Mouse (Mus musculus) liver, postnatal 0 days (tissue): ENCODE data around the gene Nanos1. TPM values are rescaled to one million over a fixed set of nuclear protein-coding genes. Genes with fewer than 3 reads are reported as not detected.

Source experiments
- ATAC-seq: fragments of 200-750 bp; cut with Nextera tagmentation; 2 replicates; pipeline ENCODE4 v1.8.0; 2017; ENCODE audit warnings: mild to moderate bottlenecking, moderate library complexity
- DNase-seq: peaks from one replicate; pipeline ENCODE4 v3.0.0-alpha.2; 2016
- H3K27ac ChIP-seq: fragments of 300-500 bp; sonication (generic); 2 replicates; pipeline ENCODE4 v1.5.1; 2014; ENCODE audit warnings: antibody characterized with exemption, moderate library complexity, mild to moderate bottlenecking, low read depth
- H3K27me3 ChIP-seq: fragments of 300-500 bp; sonication (generic); 2 replicates; pipeline ENCODE4 v1.6.1; 2014; ENCODE audit warnings: low read length, control low read depth, mixed read lengths; ENCODE audit not compliant: insufficient read depth
- H3K36me3 ChIP-seq: fragments of 300-500 bp; sonication (generic); replicated peaks from 2 replicates; pipeline ENCODE4 v1.6.1; 2014; ENCODE audit warnings: mild to moderate bottlenecking, control low read depth, low read length, moderate library complexity, mixed read lengths; ENCODE audit not compliant: insufficient read depth
- H3K4me1 ChIP-seq: fragments of 300-500 bp; sonication (generic); 2 replicates; pipeline ENCODE4 v1.6.1; 2014; ENCODE audit warnings: antibody characterized with exemption, mild to moderate bottlenecking, control low read depth; ENCODE audit not compliant: insufficient read depth
- H3K4me2 ChIP-seq: fragments of 300-500 bp; sonication (generic); 2 replicates; pipeline ENCODE4 v1.6.1; 2014; ENCODE audit warnings: low read depth, mild to moderate bottlenecking, low read length, moderate library complexity, mixed read lengths
- H3K4me3 ChIP-seq: fragments of 300-500 bp; sonication (generic); 2 replicates; pipeline ENCODE4 v1.5.1; 2014; ENCODE audit warnings: low read depth, low read length
- H3K9ac ChIP-seq: fragments of 300-500 bp; sonication (generic); replicated peaks from 2 replicates; pipeline ENCODE4 v1.6.1; 2014; ENCODE audit warnings: mild to moderate bottlenecking, moderate library complexity
- H3K9me3 ChIP-seq: fragments of 300-500 bp; sonication (generic); 2 replicates; pipeline ENCODE4 v1.6.1; 2016; ENCODE audit warnings: mild to moderate bottlenecking, control low read depth, low read length, mixed read lengths
- CTCF ChIP-seq: sonication (generic); IDR thresholded peaks from 2 replicates; pipeline ENCODE4 v1.5.1; 2016; ENCODE audit warnings: antibody characterized with exemption, low read depth
- EP300 ChIP-seq: IDR thresholded peaks from 2 replicates; pipeline ENCODE4 v1.6.1; 2016; ENCODE audit warnings: antibody characterized with exemption, low read depth, mild to moderate bottlenecking
- WGBS: fragments of 180-500 bp; shearing (Covaris S2); extraction: QIAGEN DNeasy Blood & Tissue Kit; methylation state at CpG from one replicate; pipeline ENCODE4 v1.1.7; 2014; ENCODE audit not compliant: insufficient replicate concordance; 5-methylcytosine and 5-hydroxymethylcytosine counted together
- polyA plus RNA-seq: library from polyadenylated mRNA; unstranded; fragments of >200 nt; fragmentation: Nextera tagmentation; extraction: Ambion mirVana; gene quantifications from 2 replicates; pipeline ENCODE4 v1.2.1, GENCODE M21; 2015

Nanos1 gene
- polyA plus RNA-seq, 1 experiment from 2014 or later, result 0.46 TPM

DNA sequence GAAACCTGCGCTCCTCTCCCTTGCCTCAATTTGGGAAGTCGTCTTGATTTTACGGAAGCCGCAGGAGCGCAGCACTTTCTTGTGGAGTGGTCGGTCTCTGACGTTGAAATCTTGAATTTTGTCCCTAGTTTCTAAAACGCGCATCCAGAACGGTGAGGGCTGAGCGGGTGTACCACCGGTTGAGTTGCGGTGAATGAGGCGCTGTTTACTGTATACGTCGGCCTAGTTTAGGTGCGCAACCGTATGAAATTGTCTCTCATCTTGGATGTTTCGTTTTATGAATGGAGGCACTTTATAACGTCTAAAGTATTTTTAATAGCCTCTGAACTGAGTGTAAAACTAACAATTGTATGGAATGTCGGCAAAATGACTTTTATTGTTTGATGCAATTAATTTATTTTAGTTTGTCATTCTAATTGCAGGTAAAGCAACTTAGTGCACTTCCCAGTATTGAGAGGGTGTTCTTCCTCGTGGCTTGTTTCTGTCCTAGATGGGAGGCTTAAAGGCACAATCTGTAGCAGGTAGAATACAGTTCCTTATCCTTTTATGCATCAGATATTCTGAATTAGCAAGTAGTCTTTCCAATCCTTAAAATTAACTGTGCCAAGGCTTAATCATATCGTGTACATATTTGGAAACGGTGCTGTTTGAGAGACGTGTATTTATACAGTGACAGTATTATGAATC, 1.5 kb downstream of the Nanos1 start:
- WGBS, result 6% methylated on average over 25 of the region's 25 CpGs
- H3K4me1 ChIP-seq, result peaks cover 17% of the 10 kb centered on the region
- peak overlapping the region; percentile 100 for H3K4me2 ChIP-seq
- peaks cover 13% of the 10 kb centered on the region for H3K36me3 ChIP-seq
- peaks cover 7% of the 10 kb centered on the region; the same call in 1 of the 2 replicates for H3K27me3 ChIP-seq
- H3K4me3 ChIP-seq, result peak overlapping the region; percentile 78
- H3K9me3 ChIP-seq, result no peaks in the 10 kb centered on the region
- ATAC-seq, result no peak
- TF ChIP-seq CTCF, result no peak
- TF ChIP-seq EP300, result no peak
- peak overlapping the region; percentile 58; the same call in 1 of the 2 replicates for H3K9ac ChIP-seq
- no peak overlapping the region for H3K27ac ChIP-seq
- no peak for DNase-seq

DNA sequence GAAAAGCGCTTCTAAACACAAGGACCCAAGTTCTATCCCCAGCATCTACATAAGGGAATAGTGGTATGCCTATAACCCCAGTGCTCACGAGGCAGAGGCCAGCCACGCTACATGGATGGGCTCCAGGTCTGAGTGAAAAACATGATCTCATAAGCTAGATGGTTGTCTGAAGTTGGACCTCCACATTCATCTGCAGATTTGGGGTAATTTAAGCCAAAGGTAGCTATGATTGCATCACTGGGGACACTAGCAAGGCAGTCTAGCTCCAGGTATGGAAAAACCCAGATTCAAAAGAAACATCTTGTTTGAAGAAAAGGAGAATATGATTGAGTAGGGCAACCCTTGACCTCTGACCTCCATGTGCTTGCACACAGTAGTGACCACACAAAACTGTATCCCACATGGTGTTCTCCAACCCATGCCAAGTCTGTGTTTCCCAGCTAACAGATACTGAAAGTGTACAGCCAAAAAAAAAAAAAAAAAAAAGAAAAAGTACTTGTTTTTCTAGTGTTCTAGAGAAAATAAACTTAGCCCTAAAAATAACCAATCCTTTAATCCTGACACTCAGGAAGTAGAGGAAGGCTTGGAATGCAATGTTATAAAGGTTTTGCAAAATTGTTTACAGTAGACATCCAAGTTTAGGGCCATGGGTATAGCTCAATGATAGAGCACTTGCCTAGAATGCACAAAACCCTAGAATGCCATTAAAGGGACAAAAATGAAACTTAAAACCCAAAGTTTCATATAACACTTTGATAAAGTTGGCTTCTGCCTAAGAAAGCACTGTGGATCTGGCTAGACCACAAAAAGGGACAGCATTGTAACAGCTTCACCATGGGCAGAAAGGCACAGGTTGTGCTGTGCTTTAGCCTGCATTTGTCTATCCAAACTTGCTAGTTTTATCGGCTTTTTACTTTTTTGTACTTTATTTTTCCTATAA, 3.4 kb downstream of the Nanos1 start:
- ATAC-seq (no peak), DNase-seq (no peak)
- no peak overlapping the region for H3K4me2 ChIP-seq

DNA sequence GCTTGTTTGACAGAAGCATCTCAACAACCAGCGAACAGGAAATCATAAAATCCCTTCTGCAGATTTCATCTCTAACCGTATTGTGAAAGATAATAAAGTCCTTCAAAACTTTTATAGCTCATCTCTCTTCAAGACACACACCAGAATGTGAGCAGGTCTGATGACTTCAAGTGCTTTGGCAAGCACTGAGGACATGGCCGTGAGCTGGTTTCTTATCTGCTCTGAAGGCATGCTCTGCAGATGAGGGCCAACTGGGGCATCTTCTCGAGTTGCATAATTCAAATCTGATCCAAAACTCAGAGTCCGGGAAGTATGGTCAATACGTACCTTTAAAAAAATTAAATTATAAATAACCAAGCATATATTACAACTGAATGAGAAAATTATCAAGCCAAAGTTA, 17.6 kb downstream of the Nanos1 start:
- H3K36me3 ChIP-seq, result peaks cover 83% of the 10 kb centered on the region
- H3K27me3 ChIP-seq, result no peaks in the 10 kb centered on the region
- no peak overlapping the region for H3K9ac ChIP-seq
- TF ChIP-seq CTCF, result no peak
- no peak for TF ChIP-seq EP300
- DNase-seq, result no peak
- no peaks in the 10 kb centered on the region for H3K9me3 ChIP-seq
- H3K4me1 ChIP-seq, result no peaks in the 10 kb centered on the region
- WGBS, result 80% methylated on average over 6 of the region's 6 CpGs
- no peak overlapping the region for H3K4me3 ChIP-seq
- no peak overlapping the region for H3K4me2 ChIP-seq
- no peak overlapping the region for H3K27ac ChIP-seq
- ATAC-seq, result no peak

More for the DNA sequence above, 3.4 kb downstream of the Nanos1 start:
- Histone ChIP-seq H3K4me1 (peaks cover 17% of the 10 kb centered on the region), H3K27me3 (peaks cover 6% of the 10 kb centered on the region; the same call in 1 of the 2 replicates), H3K9me3 (no peaks in the 10 kb centered on the region), H3K4me3 (no peak overlapping the region), H3K36me3 (peaks cover 33% of the 10 kb centered on the region), H3K9ac (no peak overlapping the region), H3K27ac (no peak overlapping the region)
- 85% methylated on average over 4 of the region's 4 CpGs for WGBS
- TF ChIP-seq CTCF (no peak), EP300 (no peak)

DNA sequence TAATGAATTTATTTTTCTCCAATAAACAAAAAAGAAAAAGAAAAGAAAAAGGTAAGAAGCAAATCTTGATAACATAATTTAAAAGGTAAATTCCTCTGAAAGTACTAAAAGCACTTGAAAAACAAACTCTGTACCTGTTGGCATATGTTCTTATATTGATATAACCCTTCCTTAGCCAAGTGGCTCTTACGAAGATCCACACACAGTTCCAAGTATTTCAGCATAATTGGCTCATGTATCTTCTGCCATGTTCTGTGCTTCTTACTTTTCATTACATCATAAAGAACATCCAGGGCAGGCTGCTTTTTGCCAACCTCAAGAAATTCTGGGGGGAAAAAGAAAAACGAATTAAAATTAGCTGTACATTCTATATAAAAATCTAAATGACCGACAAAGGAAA, 26.2 kb downstream of the Nanos1 start:
- H3K4me3 ChIP-seq, result no peak overlapping the region
- H3K9me3 ChIP-seq, result no peaks in the 10 kb centered on the region
- TF ChIP-seq CTCF (no peak), EP300 (no peak)
- no peak overlapping the region for H3K27ac ChIP-seq
- no peak for DNase-seq
- no peak overlapping the region for H3K9ac ChIP-seq
- H3K36me3 ChIP-seq, result peaks cover 38% of the 10 kb centered on the region
- peaks cover 15% of the 10 kb centered on the region for H3K4me1 ChIP-seq
- H3K4me2 ChIP-seq, result no peak overlapping the region
- no peak for ATAC-seq
- 78% methylated on average over 3 of the region's 3 CpGs for WGBS
- H3K27me3 ChIP-seq, result no peaks in the 10 kb centered on the region

DNA sequence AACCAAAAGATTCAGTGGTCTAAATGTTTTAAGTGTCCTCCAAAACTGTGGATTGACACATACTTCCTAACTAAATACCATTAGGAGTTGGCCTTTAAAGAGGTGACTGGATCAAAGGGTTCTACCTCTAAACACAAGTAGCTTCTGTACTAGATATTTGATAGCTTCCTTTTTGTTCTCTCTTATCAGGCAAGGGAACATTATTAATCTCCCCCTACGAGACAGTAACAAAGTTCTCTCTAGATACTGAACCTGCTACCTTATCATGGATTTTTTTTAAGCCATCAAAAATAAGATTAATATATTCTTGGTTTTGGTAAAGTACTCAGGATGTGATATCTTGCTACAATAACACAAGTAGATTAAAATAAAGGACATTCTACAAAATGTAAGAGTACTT, 28.9 kb downstream of the Nanos1 start:
- DNase-seq (no peak), ATAC-seq (no peak)
- H3K9me3 ChIP-seq, result no peaks in the 10 kb centered on the region
- H3K4me1 ChIP-seq, result peaks cover 19% of the 10 kb centered on the region
- no peak overlapping the region for H3K4me2 ChIP-seq
- no peak for TF ChIP-seq CTCF
- H3K27ac ChIP-seq, result no peak overlapping the region; the same call in 1 of the 2 replicates
- H3K36me3 ChIP-seq, result peaks cover 19% of the 10 kb centered on the region
- no peak overlapping the region for H3K4me3 ChIP-seq
- H3K27me3 ChIP-seq, result no peaks in the 10 kb centered on the region
- 30% methylated on average over 1 of the region's 1 CpGs for WGBS
- no peak overlapping the region for H3K9ac ChIP-seq

DNA sequence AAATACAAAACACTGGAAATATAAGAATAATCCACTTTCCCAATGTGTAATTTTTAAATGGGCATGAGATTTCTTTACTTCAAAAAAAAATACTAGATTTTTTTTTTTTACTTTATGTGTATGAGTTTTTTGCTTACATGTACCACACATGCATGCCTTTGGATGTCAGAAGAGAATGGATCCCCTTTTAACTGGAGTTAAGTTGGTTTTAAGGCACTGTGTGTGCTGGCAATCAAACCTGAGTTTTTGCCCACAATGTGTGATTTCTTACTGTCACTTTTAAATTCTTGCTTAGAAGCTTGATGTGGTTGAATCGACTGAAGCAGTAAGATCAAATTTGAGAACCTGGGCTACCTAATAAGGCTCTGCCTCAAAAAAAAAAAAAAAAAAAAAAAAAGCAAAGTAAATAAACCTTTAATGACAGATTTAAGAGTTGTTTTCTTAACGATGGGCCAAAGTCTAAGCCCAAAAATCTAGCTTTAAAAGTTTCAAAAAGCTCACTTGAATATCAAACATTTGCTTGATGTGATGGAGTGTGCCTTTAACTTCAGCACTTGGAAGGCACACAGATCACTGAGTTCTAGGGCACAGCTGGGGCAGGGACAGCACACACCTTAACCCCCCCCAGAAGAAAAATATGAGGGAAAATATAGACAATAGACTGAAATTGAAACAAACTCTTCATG, 31.8 kb downstream of the Nanos1 start:
- DNase-seq (no peak), ATAC-seq (no peak)
- Histone ChIP-seq H3K27me3 (no peaks in the 10 kb centered on the region), H3K4me1 (peaks cover 29% of the 10 kb centered on the region), H3K4me2 (peak overlapping the region; percentile 75), H3K36me3 (peaks cover 4% of the 10 kb centered on the region), H3K9me3 (no peaks in the 10 kb centered on the region), H3K9ac (no peak overlapping the region; the same call in 1 of the 2 replicates), H3K27ac (no peak overlapping the region), H3K4me3 (peak overlapping the region; percentile 72; the same call in 1 of the 2 replicates)
- 30% methylated on average over 2 of the region's 2 CpGs for WGBS
- no peak for TF ChIP-seq CTCF
- TF ChIP-seq EP300, result no peak
